Mouse (Mus musculus) mature B cell (primary cell): ENCODE data around the gene Fbxl8.
"Not testable (repeated sequence)": the region's sequence is repeated elsewhere in the genome, so short reads cannot be mapped to it uniquely, and the experiment has no call there.

Experiments
- in situ Hi-C: fragments of 300-500 bp; cut with MboI; formaldehyde crosslinking; loops from 2 replicates; pipeline ENCODE4 v1.14.3; 2019

Fbxl8 gene

GRCm38 (mm10) chr8:105280567-105280966 lies 16.1 kb downstream of the Fbxl8 start:
- in situ Hi-C loops = no loop called here

GRCm38 (mm10) chr8:105281821-105282220 lies 17.4 kb downstream of the Fbxl8 start:
- in situ Hi-C loops = no loop called here

GRCm38 (mm10) chr8:105282239-105282638 lies 17.8 kb downstream of the Fbxl8 start:
- in situ Hi-C loops = no loop called here

- in situ Hi-C loops = no loop called here
Measured at GRCm38 (mm10) chr8:105283074-105283473, 18.6 kb downstream of the Fbxl8 start.

- in situ Hi-C loops = no loop called here
Measured at GRCm38 (mm10) chr8:105285514-105285913, 21.1 kb downstream of the Fbxl8 start.

GRCm38 (mm10) chr8:105286907-105287306 lies 22.5 kb downstream of the Fbxl8 start:
- in situ Hi-C loops = no loop called here

- in situ Hi-C loops = no loop called here
Measured at GRCm38 (mm10) chr8:105288231-105288630, 23.8 kb downstream of the Fbxl8 start.

GRCm38 (mm10) chr8:105288958-105289732 lies 24.7 kb downstream of the Fbxl8 start:
- in situ Hi-C loops = no loop called here

- in situ Hi-C loops = no loop called here
Measured at GRCm38 (mm10) chr8:105289805-105290460, 25.5 kb downstream of the Fbxl8 start, which contains the start of gene 4931428F04Rik. TSS of gene 4931428F04Rik (minus strand) at chr8:105289864.

GRCm38 (mm10) chr8:105290554-105291314 lies 26.3 kb downstream of the Fbxl8 start:
- in situ Hi-C loops = no loop called here

- in situ Hi-C loops = not testable (repeated sequence)
Measured at GRCm38 (mm10) chr8:105291364-105291763, 26.9 kb downstream of the Fbxl8 start.

GRCm38 (mm10) chr8:105291802-105292201 lies 27.4 kb downstream of the Fbxl8 start:
- in situ Hi-C loops = not testable (repeated sequence)

GRCm38 (mm10) chr8:105292471-105292870 lies 28.0 kb downstream of the Fbxl8 start:
- in situ Hi-C loops = no loop called here

GRCm38 (mm10) chr8:105293405-105293804 lies 29.0 kb downstream of the Fbxl8 start:
- in situ Hi-C loops = no loop called here

- in situ Hi-C loops = no loop called here
Measured at GRCm38 (mm10) chr8:105294776-105295175, 30.3 kb downstream of the Fbxl8 start.

- in situ Hi-C loops = no loop called here
Measured at GRCm38 (mm10) chr8:105295256-105295655, 30.8 kb downstream of the Fbxl8 start.

- in situ Hi-C loops = no loop called here
Measured at GRCm38 (mm10) chr8:105295895-105296573, 31.6 kb downstream of the Fbxl8 start, which contains the start of gene Exoc3l. TSS of gene Exoc3l (minus strand) at chr8:105296101.

- in situ Hi-C loops = no loop called here
Measured at GRCm38 (mm10) chr8:105297511-105298192, 33.2 kb downstream of the Fbxl8 start, which contains the start of gene E2f4. TSS of gene E2f4 (plus strand) at chr8:105297663.

GRCm38 (mm10) chr8:105298351-105299252 lies 34.2 kb downstream of the Fbxl8 start:
- in situ Hi-C loops = no loop called here

GRCm38 (mm10) chr8:105299962-105300361 lies 35.5 kb downstream of the Fbxl8 start:
- in situ Hi-C loops = no loop called here
